Mouse (Mus musculus): ENCODE measurements at regions not wholly inside any gene's neighbourhood (a gene's known extent, or its start where the extent isn't known, plus 50 kb on each side); places are given as distances from the start of the nearest gene placed in this dataset.
"Not testable (repeated sequence)": the region's sequence is repeated elsewhere in the genome, so short reads cannot be mapped to it uniquely, and the experiment has no call there.

DNA sequence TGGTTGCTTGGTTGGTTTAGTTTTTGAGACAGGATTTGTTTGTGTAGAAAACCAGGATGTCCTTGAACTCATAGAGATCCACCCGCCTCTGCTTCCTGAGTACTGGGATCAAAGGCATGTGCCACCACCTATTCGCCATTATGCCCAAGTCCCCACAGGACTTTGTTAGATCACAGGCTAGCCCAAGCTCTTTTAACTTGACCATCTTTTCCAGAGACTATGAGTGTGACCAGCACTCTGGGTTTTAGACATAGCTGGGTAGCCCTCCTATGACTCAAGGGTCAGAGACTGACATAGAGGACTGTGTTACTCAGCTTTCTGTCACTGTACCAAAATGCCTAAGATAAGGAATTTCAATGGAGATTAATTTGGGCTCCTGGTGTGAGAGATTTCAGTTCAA lies 295.3 kb upstream of the Kdm8 start:
- ATAC-seq (replicated peaks; ENCODE audit: poor library complexity): no peak

DNA sequence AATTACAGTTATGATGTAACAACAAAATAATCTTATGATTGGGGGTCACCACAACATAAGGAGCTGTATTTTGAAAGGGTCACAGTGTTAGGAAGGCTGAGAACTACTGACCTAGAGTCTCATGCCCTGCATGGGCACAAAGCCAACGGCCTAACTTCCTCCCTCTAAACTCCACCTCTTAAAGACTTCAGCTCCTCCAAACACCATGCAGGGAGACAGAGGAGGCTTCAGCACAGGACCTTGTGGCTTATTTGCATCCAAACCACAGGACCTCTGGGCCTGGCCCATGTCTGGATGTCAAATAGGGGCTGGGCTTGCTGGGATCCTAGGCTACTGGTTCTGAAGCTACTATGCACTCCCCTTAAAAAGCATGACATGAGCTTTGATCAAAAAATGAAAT lies 294.7 kb upstream of the Kdm8 start:
- peak; percentile 56 for ATAC-seq (replicated peaks; ENCODE audit: poor library complexity)

GRCm38 (mm10) chr7:125152281-125152680 lies 292.2 kb upstream of the Kdm8 start:
- no peak for ATAC-seq (replicated peaks; ENCODE audit: poor library complexity)

GRCm38 (mm10) chr7:125155291-125155690 lies 289.2 kb upstream of the Kdm8 start:
- ATAC-seq (replicated peaks; ENCODE audit: poor library complexity): no peak

- no peak for ATAC-seq (replicated peaks; ENCODE audit: poor library complexity)
Measured at GRCm38 (mm10) chr7:125166881-125167351, 277.6 kb upstream of the Kdm8 start.

DNA sequence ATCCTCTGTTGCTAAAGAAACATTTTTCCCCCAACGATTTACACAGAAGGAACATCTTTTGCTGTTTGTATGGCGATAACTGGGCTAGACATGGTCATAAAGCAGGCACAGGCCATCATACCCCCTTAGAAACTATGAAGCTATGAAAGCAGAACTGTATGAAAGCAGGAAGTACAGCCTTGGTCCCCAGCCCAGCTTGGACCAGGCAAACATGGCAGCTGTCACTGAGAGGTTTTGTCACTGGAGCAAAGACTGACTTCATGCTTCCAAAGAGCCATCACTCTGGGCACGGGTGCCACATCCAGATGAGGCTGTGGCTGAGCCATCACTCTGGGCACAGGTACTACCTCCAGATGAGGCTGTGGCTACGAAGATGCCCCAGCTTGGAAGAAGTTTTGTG lies 276.8 kb upstream of the Kdm8 start:
- no peak for ATAC-seq (replicated peaks; ENCODE audit: poor library complexity)

GRCm38 (mm10) chr7:125181548-125181947 lies 262.9 kb upstream of the Kdm8 start:
- ATAC-seq (replicated peaks; ENCODE audit: poor library complexity): peak; percentile 75

GRCm38 (mm10) chr7:125182266-125182665 lies 262.2 kb upstream of the Kdm8 start:
- ATAC-seq (replicated peaks; ENCODE audit: poor library complexity): no peak

GRCm38 (mm10) chr7:125183011-125183410 lies 261.5 kb upstream of the Kdm8 start:
- not testable (repeated sequence) for ATAC-seq (replicated peaks; ENCODE audit: poor library complexity)

- ATAC-seq (replicated peaks; ENCODE audit: poor library complexity): no peak
Measured at GRCm38 (mm10) chr7:125185037-125185679, 259.3 kb upstream of the Kdm8 start.

GRCm38 (mm10) chr7:125187011-125187740 lies 257.3 kb upstream of the Kdm8 start:
- ATAC-seq (replicated peaks; ENCODE audit: poor library complexity): peak; percentile 41

GRCm38 (mm10) chr7:125188986-125189385 lies 255.5 kb upstream of the Kdm8 start:
- ATAC-seq (replicated peaks; ENCODE audit: poor library complexity): no peak

DNA sequence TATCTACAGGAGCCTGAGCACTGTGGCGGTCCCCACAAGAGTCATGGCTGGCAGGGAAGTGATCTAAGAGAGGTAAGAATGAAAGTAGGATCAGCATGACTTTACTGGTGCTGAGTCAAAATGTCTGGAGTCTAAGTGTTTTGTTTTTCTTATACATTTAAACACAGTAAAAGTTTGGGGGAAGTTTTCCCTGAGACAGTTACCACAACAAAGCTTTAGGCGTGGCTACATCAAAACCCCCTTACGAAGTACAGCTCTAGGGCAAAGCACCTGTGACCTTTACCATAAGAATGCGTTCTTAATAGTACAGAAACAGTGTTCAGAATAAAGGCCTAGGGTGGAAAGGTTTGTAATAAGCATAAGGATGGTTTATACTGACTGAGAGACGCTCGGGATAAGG lies 254.4 kb upstream of the Kdm8 start:
- no peak for ATAC-seq (replicated peaks; ENCODE audit: poor library complexity)

DNA sequence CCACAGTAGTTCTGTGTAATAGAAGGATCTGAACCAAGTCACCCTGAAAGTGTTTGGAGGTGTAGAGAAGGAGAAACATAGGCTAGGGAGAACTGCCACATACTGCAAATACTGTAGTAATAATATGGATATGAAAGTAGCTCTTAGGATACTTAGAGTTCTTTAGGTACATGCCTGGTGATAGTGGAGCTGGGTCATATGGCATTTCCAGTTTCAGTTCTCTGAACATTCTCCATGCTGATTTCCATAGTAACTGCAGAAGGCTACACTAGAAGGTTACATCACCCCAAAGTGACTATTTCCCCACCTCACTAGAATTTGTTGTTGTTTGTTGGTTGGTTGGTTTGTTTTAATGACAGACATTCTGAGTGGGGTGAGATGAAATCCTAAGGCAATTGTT lies 253.2 kb upstream of the Kdm8 start:
- peak; percentile 80 for ATAC-seq (replicated peaks; ENCODE audit: poor library complexity)

DNA sequence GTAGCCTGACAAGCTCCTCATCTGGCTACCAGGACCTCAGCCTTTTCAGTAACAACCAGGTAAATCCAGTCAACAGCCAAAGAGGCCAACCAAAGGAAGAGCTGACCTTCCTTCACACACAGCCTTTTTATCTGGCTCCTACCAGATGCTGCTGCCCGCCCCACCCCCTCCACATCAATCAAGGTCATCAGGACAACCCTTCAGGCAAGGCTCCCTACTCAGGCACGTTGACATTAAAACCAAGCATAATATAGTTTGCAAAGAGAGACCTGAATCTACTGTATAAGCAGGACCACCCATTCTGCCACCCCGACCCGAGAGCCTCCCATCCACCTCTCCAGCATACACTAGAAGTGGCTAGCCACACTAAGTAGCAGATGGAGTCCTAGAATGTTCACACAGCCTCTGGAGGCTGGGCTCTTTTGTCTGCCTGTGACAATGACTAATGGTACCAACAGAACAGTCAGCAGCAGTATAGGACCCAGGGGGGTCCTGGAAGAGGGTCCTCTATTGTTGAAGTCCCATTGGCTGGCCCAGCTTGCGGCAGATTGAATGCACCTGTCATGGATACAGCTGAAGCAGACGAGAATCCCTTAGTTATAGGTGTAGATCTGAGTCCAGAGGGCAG lies 233.0 kb upstream of the Kdm8 start:
- ATAC-seq (replicated peaks; ENCODE audit: poor library complexity): no peak

GRCm38 (mm10) chr7:125214036-125214435 lies 230.4 kb upstream of the Kdm8 start:
- ATAC-seq (replicated peaks; ENCODE audit: poor library complexity): no peak

- ATAC-seq (replicated peaks; ENCODE audit: poor library complexity): no peak
Measured at GRCm38 (mm10) chr7:125217630-125218029, 226.8 kb upstream of the Kdm8 start.

DNA sequence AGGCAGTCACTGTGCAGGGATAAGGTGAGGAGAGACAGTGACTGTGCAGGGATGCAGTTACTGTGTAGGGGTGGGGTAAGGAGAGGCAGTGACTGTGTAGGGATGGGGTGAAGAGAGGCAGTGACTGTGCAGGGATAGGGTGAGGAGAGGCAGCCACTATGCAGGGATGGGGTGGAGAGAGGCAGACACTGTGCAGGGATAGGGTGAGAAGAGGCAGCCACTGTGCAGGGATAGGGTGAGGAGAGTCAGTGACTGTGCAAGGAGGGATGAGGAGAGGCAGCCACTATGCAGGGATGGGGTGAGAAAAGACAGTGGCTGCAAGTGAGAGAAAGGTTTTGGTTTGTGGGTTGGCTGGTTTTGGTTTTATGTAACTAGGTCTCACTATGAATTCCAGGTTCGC lies 221.8 kb upstream of the Kdm8 start:
- no peak for ATAC-seq (replicated peaks; ENCODE audit: poor library complexity)

DNA sequence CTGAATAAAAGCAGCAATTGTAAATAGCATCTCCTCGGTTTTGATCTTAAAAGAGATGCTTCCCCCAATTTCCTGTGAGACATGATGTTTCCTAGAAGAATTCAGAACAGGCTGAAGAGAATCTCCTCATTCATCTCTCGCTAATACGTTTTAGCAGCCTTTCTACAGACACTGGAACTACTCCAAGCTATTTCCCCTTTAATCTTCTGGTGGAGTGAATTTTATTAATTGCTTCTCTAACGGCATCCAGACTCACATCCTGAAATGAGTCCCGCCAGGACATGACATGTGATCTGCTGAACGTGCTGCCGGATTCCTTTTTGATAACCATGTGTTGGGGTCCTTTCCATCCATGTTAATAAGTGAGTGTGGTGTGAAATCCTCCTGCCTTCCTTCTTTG lies 209.6 kb upstream of the Kdm8 start:
- ATAC-seq (replicated peaks; ENCODE audit: poor library complexity): no peak

DNA sequence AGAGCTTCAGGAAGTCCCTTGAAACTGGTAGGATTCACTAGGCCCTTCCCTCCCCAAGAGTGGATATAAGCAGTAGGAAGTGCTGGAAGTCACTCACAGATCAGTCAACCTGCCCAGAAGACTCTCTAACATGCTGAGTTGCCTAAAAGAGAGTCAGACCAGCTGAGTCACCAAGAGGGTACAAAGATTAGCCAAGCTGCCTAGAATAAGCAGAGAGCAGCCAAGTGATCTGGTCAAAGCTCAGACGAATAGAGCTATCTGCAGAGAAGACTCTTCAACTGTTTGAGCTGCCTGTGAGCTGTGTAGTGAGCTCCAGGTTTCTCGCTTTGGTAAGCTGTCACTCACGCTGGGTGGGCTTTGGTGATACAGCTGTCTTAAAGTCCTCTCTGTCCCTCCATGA lies 207.4 kb upstream of the Kdm8 start:
- no peak for ATAC-seq (replicated peaks; ENCODE audit: poor library complexity)

DNA sequence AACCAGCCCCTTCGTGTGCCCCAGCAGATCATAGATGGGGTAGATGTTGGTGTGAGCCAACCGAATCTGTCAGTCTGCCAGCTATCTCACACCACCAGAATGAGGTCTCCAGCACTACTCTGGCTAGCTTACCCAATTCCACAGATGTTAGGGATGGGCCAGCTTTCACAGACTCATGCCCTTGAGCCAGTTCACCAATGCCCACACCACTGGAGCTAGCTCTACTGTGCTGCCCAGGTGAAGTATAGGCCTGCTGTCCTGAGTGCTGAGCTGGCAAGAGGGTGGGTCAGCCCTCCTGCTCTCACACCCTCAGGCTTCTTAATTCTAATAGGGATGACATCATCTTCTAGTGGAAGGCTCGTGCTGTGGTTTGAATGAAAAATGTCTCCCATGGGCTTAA lies 201.5 kb upstream of the Kdm8 start:
- no peak for ATAC-seq (replicated peaks; ENCODE audit: poor library complexity)

DNA sequence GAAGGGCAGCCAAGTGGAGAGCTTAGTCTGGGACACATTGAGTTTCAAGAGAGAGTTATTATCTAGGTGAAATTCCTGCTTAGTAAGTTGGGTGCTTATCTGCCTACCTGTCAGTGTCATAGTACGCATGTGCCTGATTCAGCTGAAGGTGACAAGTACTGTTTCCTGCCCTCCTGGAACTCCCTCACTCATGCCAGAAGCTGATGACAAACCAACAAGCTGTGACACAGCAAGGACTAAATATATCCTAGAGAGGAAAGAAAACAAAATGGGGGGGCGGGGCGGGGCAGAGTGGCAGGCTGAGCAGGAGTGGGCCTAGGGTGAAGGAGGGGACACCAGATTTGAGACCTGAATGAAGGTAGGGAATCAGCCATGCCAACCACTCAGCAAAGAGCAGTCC lies 196.1 kb upstream of the Kdm8 start:
- ATAC-seq (replicated peaks; ENCODE audit: poor library complexity): no peak

Data from megakaryocyte progenitor cell, adult 5-6 weeks (primary cell).